Mouse (Mus musculus): ENCODE measurements around the gene Tnrc18.

Gene Tnrc18

GRCm38 (mm10) chr5:142778135-142778534, 39.3 kb downstream of the Tnrc18 start:
- DNase-seq (ENCODE audit: low spot score in 2 of 2): no peak

- DNase-seq (ENCODE audit: low spot score in 2 of 2): no peak
These were observed 41.4 kb downstream of the Tnrc18 start for GRCm38 (mm10) chr5:142776080-142776479.

GRCm38 (mm10) chr5:142774771-142775170, 42.7 kb downstream of the Tnrc18 start:
- DNase-seq (ENCODE audit: low spot score in 2 of 2): no peak

GRCm38 (mm10) chr5:142771964-142772363, 45.5 kb downstream of the Tnrc18 start:
- no peak for DNase-seq (ENCODE audit: low spot score in 2 of 2)

GRCm38 (mm10) chr5:142771034-142771433, 46.4 kb downstream of the Tnrc18 start:
- no peak for DNase-seq (ENCODE audit: low spot score in 2 of 2)

GRCm38 (mm10) chr5:142769641-142770040, 47.8 kb downstream of the Tnrc18 start:
- no peak for DNase-seq (ENCODE audit: low spot score in 2 of 2)

- DNase-seq (ENCODE audit: low spot score in 2 of 2): no peak
These were observed 48.9 kb downstream of the Tnrc18 start for GRCm38 (mm10) chr5:142768352-142769267.

GRCm38 (mm10) chr5:142767937-142768336, 49.5 kb downstream of the Tnrc18 start:
- DNase-seq (ENCODE audit: low spot score in 2 of 2): peak in 1 of 2 experiments; percentile 89

GRCm38 (mm10) chr5:142766708-142767107, 50.8 kb downstream of the Tnrc18 start:
- DNase-seq (ENCODE audit: low spot score in 2 of 2): no peak

GRCm38 (mm10) chr5:142764889-142765288, 52.6 kb downstream of the Tnrc18 start:
- DNase-seq (ENCODE audit: low spot score in 2 of 2): no peak

GRCm38 (mm10) chr5:142764306-142764705, 53.2 kb downstream of the Tnrc18 start:
- no peak for DNase-seq (ENCODE audit: low spot score in 2 of 2)

GRCm38 (mm10) chr5:142762082-142762807, 55.2 kb downstream of the Tnrc18 start:
- no peak for DNase-seq (ENCODE audit: low spot score in 2 of 2)

GRCm38 (mm10) chr5:142761326-142761983, 56.0 kb downstream of the Tnrc18 start:
- DNase-seq (ENCODE audit: low spot score in 2 of 2): peak; percentile 59 to 85

GRCm38 (mm10) chr5:142759786-142760185, 57.7 kb downstream of the Tnrc18 start:
- no peak for DNase-seq (ENCODE audit: low spot score in 2 of 2)

GRCm38 (mm10) chr5:142752241-142752640, 65.2 kb downstream of the Tnrc18 start:
- no peak for DNase-seq (ENCODE audit: low spot score in 2 of 2)

GRCm38 (mm10) chr5:142750173-142750572, 67.3 kb downstream of the Tnrc18 start:
- DNase-seq (ENCODE audit: low spot score in 2 of 2): no peak

GRCm38 (mm10) chr5:142747026-142747629, 70.3 kb downstream of the Tnrc18 start:
- no peak for DNase-seq (ENCODE audit: low spot score in 2 of 2)

GRCm38 (mm10) chr5:142739941-142740340, 77.5 kb downstream of the Tnrc18 start:
- no peak for DNase-seq (ENCODE audit: low spot score in 2 of 2)

GRCm38 (mm10) chr5:142731916-142732315, 85.5 kb downstream of the Tnrc18 start:
- no peak for DNase-seq (ENCODE audit: low spot score in 2 of 2)

GRCm38 (mm10) chr5:142730295-142730694, 87.2 kb downstream of the Tnrc18 start:
- DNase-seq (ENCODE audit: low spot score in 2 of 2): no peak

- DNase-seq (ENCODE audit: low spot score in 2 of 2): no peak
These were observed 89.2 kb downstream of the Tnrc18 start for GRCm38 (mm10) chr5:142728301-142728700.

GRCm38 (mm10) chr5:142726748-142727147, 90.7 kb downstream of the Tnrc18 start:
- no peak for DNase-seq (ENCODE audit: low spot score in 2 of 2)
